Mouse (Mus musculus): ENCODE measurements around the gene Sh3glb2.

Gene Sh3glb2

GRCm38 (mm10) chr2:30380564-30381376 lies 21.6 kb upstream of the Sh3glb2 start:
- DNase-seq (ENCODE audit: low spot score), result no peak

- no peak for DNase-seq (ENCODE audit: low spot score)
Measured at GRCm38 (mm10) chr2:30379307-30379706, 20.2 kb upstream of the Sh3glb2 start.

GRCm38 (mm10) chr2:30377721-30378120 lies 18.6 kb upstream of the Sh3glb2 start:
- DNase-seq (ENCODE audit: low spot score), result no peak

GRCm38 (mm10) chr2:30375893-30376292 lies 16.8 kb upstream of the Sh3glb2 start:
- no peak for DNase-seq (ENCODE audit: low spot score)

- DNase-seq (ENCODE audit: low spot score), result no peak
Measured at GRCm38 (mm10) chr2:30372726-30373125, 13.6 kb upstream of the Sh3glb2 start.

- DNase-seq (ENCODE audit: low spot score), result no peak
Measured at GRCm38 (mm10) chr2:30371544-30371943, 12.4 kb upstream of the Sh3glb2 start.

- DNase-seq (ENCODE audit: low spot score), result no peak
Measured at GRCm38 (mm10) chr2:30366203-30366602, 7.1 kb upstream of the Sh3glb2 start.

- DNase-seq (ENCODE audit: low spot score), result no peak
Measured at GRCm38 (mm10) chr2:30365281-30366069, 6.3 kb upstream of the Sh3glb2 start.

GRCm38 (mm10) chr2:30363773-30364650 lies 4.9 kb upstream of the Sh3glb2 start, which contains the start of gene Miga2:
Miga2 (plus strand) TSS chr2:30364233.
- DNase-seq (ENCODE audit: low spot score), result peak; percentile 99

- no peak for DNase-seq (ENCODE audit: low spot score)
Measured at GRCm38 (mm10) chr2:30362865-30363264, 3.7 kb upstream of the Sh3glb2 start.

GRCm38 (mm10) chr2:30360626-30361025 lies 1.5 kb upstream of the Sh3glb2 start:
- no peak for DNase-seq (ENCODE audit: low spot score)

- DNase-seq (ENCODE audit: low spot score), result no peak
Measured at GRCm38 (mm10) chr2:30357552-30358510, 1.3 kb downstream of the Sh3glb2 start.

- DNase-seq (ENCODE audit: low spot score), result no peak
Measured at GRCm38 (mm10) chr2:30356906-30357305, 2.2 kb downstream of the Sh3glb2 start.

- no peak for DNase-seq (ENCODE audit: low spot score)
Measured at GRCm38 (mm10) chr2:30356266-30356665, 2.9 kb downstream of the Sh3glb2 start.

GRCm38 (mm10) chr2:30355861-30356260 lies 3.3 kb downstream of the Sh3glb2 start:
- DNase-seq (ENCODE audit: low spot score), result no peak

- no peak for DNase-seq (ENCODE audit: low spot score)
Measured at GRCm38 (mm10) chr2:30351149-30351548, 8.0 kb downstream of the Sh3glb2 start.

GRCm38 (mm10) chr2:30349196-30349595 lies 9.9 kb downstream of the Sh3glb2 start:
- DNase-seq (ENCODE audit: low spot score), result no peak

GRCm38 (mm10) chr2:30345971-30346676 lies 13.0 kb downstream of the Sh3glb2 start:
- DNase-seq (ENCODE audit: low spot score), result no peak

GRCm38 (mm10) chr2:30343601-30344137 lies 15.5 kb downstream of the Sh3glb2 start:
- DNase-seq (ENCODE audit: low spot score), result peak; percentile 70

GRCm38 (mm10) chr2:30342544-30342943 lies 16.6 kb downstream of the Sh3glb2 start:
- no peak for DNase-seq (ENCODE audit: low spot score)
